Mouse (Mus musculus) retina, adult 2 months (tissue): Measurements from ENCODE around the gene Plcxd2.

Experiments
- DNase-seq: peaks from one replicate; pipeline ENCODE4 v3.0.0-alpha.2; 2012; ENCODE audit warnings: low read depth, low spot score

Plcxd2 gene

DNA sequence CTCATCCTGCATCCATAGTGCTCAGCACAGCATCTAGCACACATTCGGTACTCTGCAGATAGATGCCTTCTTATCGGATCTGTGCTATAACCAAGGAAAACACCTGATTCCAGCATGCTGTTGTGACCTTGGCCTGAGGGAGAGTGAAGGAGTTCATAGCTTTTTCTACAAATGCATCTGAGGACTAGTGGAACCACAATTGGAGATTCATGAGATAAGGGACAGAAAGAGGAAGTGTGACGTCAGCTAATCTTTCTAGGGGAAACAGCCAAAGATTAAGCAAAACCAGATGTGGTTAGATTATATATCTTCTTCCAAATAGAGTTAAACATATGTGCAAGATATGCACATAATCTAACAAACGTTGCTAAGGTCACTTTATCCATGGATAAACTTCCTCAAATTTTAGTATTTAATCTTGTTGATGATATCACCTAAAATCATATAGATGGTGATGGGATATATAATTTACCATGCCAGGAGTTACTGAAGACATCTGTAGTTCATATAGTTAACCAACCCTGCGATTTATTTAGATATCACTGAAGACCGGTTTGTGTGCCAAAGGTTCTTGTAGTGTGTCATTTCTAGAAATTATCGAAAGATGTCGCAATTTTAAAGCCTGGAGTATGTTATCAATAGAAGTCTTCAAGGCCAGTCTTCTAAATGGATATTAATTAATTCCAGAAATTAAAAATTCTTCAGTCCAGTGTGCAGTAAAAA lies 67.7 kb downstream of the Plcxd2 start:
- DNase-seq = no peak

DNA sequence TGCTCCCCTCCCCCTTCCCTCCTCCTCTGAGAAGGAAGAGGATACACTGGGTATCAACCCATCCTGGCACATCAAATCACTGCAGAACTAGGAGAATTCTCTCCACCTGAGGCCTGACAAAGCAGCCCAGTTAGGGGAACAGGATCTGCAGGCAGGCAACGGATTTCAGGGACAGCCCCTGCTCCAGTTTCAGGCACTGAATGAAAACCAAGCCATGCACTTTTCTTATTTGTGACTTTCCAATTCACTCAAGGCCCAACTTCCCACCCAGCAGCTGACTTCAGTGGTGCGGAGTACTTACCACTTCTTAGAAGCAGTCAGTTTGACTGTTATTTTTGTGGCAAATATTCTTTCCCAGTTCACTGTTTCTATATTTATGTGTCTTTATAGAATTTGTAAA lies 69.3 kb downstream of the Plcxd2 start:
- no peak for DNase-seq

DNA sequence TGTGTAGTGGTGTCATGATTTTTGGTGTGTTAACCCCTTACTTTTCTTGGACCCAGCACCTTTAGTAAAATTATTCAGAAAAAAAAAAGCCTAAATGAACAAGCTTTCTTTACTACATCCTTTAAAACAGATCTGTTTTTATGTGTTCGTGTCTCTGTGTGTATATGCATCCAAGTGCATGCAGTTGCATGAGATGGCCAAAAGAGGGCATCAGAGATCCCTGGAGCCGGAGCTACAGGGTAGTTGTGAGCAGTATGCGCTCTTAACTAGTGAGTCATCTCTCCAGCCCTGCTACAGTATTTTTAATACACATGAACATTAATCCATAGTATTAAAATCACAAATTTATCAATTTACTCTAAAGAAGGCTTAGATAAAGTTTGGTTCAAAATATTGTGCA lies 70.6 kb downstream of the Plcxd2 start:
- no peak for DNase-seq

DNA sequence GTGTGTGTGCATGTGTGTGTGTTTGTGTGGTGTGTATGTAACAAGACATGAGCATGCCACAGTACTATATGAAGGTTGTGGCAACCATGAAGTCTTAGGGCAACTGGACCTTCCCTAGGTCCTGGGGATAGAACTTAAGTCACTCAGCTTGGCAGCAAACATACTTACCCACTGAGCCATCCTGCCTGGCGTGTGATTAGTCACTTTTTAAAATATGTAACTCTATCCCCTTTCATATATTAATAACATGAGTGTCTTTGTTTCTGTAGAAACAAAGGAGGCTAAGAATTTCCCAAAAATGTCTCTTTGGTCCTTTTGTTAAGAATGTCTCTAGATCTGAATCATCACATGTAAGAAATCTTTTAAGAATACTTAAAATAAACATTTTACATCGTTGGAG lies 72.6 kb downstream of the Plcxd2 start:
- DNase-seq = no peak

DNA sequence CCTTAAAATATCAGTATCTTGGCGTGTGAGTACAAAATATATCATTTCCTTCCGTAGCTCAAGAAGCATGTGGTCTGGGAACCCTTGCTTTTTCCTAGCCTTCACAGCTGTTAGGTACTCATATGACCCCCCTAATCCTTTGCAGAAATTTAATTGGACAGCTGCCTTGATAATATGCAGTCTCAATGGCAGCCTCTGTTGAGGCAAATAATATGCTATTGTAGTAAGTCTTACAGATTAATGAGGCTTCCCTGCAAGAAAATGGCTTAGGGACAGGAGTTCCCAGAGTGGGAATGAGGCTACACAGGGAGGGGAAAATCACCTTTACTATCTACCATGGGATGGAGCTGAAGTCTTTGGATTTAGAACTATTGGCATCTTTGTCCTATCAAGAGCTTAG lies 73.5 kb downstream of the Plcxd2 start:
- no peak for DNase-seq

DNA sequence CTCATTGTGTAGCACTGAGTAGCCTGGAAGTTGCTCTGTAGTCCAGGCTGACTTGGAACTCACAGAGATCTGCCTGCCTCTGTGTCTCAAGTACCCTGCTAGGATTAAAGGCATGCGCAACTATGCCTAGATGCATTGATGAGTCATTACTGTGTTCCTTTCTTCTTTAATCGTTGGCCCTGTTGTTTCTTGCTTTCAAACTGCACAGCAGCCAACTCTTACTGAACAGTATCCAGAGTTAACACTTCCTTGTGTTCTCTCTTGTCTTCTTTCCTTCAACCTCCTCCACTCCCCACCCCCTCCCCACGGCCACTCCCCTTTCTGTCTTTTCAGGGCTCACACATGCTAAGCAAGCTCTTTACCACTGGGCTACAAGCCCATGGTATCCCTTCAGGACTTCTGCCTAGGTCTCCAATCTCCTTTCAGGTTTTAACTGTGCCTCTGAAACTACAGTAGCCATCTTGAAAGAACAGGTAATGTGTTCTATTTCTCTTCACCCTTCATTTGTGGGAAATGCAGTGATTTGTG lies 74.0 kb downstream of the Plcxd2 start:
- no peak for DNase-seq

DNA sequence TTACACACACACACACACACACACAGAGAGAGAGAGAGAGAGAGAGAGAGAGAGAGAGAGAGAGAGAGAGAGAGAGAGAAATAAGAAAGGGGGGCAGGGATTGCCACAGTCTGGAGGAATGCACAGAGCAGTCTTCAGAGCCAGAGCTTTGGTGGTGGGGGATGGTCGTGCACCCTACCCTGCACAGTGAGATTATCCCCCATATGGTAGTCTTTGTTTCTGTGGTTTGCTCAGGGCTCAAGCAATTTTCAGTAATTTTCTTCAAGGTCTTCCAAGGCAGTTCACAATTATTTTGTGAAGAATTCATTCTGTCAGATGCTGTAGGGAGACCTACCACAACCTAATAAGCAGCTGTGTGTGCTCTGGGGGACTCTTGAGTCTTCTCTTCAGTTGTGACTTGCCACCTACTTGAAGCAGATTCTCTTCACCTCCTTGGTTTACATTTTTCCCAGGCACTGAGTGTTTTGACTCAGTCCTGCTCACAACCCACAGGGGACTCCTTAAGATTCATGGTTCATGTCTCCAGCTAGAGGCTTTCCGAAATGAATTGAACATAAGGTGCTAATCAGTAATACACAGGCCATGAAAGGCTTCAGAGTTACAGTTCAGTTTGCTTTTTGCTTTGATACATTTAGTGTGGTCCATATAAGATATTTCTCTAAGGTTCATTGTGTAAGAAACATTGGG lies 75.2 kb downstream of the Plcxd2 start:
- DNase-seq = no peak

DNA sequence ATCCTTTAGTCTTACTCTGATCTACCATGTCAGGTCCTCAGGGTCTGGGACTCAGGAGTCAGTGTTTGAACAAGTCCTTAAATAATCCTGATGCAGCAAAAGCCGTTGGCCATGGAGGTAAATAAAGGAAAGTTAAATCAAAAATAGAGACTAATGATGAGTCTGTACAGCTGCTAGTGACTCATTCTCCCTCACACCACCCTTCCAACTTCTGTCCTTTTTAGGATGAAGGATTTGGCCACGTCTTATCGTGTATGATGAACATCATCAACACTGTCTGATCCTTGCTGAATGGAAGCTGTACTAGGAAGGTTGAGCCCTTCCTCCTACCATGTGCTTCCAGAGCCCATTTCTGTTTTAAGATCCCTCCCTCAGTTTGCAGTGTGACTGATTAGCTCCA lies 79.7 kb downstream of the Plcxd2 start:
- DNase-seq = no peak

DNA sequence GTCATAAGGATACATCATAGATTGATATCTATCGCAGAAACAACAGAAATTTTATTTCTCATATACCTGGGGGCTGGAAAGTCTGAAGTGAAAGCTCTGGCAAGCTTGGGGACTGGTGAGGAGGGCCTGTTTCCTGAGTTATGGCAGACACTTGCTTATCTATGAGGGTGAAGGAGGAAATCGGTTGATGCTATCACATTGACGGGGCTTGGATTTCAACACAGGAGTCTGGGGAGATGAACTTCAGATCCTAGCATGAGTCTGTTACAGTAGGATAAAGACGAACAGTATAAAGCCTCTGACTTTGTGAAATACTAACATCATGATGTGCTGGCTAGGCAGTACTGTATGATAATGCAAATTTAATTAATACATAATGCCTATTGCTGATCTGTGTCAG lies 81.9 kb downstream of the Plcxd2 start:
- no peak for DNase-seq

DNA sequence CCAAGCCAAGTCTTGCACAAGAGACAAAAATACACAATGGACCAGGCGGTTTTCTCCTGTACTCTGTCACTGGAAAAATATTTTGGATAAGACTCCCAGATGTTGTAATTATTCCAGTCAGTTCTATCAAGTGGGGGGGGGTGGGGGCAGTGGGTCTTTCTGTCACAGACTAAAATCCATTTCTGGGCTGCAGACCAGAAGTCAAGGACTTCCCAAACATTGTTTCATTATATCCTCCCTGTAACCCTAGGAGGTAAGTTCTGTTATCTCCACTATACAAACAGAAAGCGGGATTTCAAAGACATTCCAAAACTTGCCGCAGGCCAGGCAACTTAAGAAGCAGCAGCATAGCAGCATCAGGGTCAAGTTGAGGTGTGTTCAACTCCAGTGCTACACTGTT lies 82.4 kb downstream of the Plcxd2 start:
- DNase-seq = no peak

DNA sequence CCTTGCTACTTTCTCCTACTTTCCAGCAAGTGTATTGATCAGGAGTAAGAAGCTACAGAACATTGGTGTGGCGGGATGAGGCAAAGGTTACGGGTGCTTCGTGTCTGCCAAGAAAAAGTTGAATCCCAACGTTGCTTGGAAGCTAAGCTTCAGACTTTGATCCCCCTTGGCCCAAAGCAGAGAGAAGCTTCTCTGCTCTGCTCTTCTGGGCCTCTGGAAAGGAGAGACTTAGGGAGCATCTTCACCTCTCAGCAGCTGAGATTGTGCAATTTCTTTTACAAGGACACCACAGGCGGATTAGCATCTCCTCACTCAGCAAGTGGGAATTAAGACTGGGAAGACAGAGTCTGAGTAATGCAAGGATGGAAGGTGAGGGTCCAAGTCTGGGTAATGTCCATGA lies 83.1 kb downstream of the Plcxd2 start:
- DNase-seq = no peak

DNA sequence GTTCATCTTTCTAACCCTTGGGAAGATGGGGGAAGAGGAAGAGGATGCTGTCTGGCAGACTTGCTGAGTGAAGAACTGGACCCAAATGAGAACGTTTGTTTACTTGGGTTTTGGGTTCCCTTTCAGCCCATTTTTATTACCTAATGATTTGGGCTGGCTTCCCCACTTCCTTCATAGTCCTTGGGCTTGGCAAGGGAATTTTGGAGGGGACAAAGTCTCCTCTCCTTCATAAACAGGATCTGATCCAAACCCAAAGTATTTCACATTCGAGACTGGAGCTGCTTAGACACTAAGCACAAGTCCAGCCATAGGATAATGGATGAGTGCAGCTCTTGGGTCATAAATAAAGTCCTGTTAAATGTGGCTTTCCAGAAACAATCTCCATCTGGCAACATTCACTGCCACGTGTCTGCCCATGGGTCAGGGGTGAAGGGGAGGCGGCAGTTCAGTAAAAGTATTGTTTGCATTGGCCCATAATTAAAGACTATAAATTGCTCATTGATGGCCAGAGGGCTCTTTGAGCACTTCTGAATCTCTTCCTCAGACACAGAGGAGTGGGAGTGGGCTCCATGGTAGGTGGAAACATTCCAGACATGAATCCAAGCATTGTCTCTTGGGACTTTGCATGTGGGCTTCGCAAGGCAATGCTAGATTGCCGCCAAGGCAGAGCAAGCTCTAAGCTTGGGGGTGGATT lies 86.1 kb downstream of the Plcxd2 start:
- no peak for DNase-seq

DNA sequence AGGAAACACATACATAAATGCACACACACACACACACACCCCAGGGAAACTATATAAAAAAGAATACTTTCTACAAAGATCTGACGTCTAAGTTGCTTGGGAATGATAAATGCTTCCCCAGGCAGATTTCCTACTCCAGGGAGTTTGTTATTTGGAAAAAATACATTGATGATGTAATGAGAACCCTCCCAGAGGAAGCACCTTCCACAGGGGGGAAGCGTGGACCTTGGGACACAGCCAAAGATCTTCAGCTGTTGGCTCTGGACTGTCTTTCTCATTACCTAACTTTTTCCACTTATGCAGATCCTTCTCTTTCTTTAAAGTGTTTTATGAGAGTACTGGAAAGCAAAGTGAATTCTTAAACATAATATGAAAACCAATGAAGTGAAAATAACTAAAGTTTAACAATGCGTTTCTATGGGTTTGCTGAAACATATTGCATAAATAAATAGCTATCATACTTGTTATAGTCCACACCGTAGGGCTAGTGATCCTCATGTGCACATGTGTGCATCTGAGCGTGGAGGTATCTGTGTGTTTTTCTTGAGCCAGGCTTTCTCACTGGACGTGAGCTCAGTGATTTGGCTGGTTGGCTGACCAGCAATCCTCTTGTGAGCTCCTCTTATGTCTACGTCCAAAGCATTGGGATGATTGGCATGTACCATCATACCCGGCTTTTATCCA lies 87.3 kb downstream of the Plcxd2 start:
- no peak for DNase-seq

DNA sequence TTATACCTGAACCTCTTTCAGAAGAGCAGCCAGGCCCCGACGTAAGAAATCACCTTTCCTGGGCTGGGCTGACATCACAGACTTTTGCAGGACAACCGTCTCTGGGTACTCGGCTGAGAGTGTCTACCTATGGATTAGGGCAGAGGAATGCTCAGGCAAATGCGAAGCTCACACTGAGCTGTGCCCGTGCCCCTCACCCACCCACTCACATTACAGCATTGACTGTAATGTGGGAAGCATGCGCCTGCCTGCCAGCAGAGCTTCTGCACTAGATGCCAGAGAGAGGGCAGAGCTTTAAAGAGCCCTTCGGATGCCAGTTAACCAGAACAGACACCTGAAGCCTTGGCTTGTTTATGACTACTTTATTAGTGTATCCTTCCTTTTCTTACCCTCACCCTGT lies 90.4 kb downstream of the Plcxd2 start:
- no peak for DNase-seq
